Mouse (Mus musculus) ovary, adult 18-20 months (tissue): ENCODE results near the gene Kif28.
A peak's percentile ranks its signal among the peaks of the same experiment; 100 is the strongest.
"Not testable (repeated sequence)": the region's sequence is repeated elsewhere in the genome, so short reads cannot be mapped to it uniquely, and the experiment has no call there.

Source experiments
- DNase-seq: peaks from one replicate; pipeline ENCODE4 v3.0.0; 2022; ENCODE audit warnings: low spot score, mixed read lengths

Gene Kif28

GRCm38 (mm10) chr1:179704150-179704549 lies 40.9 kb downstream of the Kif28 start:
- DNase-seq: no peak

- no peak for DNase-seq
Observed at GRCm38 (mm10) chr1:179689479-179689878, 55.6 kb downstream of the Kif28 start.

DNA sequence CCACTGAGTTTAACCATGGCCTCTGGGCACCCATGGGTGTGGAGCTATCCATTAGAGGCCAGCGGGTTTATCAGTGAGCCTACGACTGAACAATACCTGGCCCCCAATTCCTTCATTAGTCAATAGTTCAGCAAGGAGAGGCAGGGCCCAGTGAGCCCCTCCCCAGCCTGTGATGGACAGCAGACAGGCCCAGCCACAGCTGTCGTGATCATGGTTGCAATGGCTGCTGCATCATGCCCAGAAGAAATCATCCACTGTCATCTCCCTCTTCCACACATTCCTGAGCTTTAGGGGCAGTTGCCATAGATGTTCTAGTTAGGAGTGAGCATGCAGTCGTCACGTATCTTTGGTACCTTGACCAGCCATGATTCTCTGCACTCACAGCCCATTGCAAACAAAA lies 56.2 kb downstream of the Kif28 start:
- DNase-seq: no peak

DNA sequence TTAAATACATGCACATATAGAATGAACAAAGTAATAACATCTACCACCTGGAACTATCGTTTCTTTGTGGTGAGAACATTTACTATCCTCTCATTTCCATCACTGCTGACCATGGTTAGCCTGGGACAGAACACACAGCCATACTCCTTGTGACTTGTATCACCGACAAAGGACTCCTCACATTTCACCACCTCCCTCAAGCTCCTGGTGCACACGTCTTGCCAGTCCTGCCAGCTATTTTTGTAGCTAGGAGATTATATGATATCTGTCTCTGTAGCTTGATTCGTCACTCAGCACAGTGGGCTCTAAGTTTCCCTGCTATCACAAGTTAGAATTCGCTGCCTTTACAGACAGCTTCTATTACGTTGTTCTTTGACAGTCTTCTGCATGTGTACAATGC lies 56.7 kb downstream of the Kif28 start:
- DNase-seq: no peak

- DNase-seq: no peak
Observed at GRCm38 (mm10) chr1:179687966-179688365, 57.1 kb downstream of the Kif28 start.

GRCm38 (mm10) chr1:179687305-179687704 lies 57.8 kb downstream of the Kif28 start:
- DNase-seq: no peak

DNA sequence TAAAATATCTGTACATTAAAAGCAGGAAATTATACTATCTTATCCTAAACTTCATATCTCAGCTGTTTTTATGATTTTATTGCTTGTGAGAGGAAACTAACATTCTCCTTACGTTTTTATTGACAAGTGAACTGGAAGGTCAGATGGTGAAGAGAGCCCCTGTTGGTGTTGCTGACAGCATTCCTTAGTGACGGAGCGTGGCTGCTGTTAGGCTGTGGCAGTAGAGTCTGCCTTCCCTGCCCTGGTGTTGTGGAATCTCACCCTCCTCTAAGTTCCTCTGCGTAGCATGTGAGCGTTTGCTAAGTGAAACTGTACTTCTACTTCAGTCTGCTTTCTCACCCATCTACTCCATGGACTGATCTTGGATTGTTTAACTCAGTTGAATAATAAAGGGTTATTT lies 58.3 kb downstream of the Kif28 start:
- DNase-seq: no peak

DNA sequence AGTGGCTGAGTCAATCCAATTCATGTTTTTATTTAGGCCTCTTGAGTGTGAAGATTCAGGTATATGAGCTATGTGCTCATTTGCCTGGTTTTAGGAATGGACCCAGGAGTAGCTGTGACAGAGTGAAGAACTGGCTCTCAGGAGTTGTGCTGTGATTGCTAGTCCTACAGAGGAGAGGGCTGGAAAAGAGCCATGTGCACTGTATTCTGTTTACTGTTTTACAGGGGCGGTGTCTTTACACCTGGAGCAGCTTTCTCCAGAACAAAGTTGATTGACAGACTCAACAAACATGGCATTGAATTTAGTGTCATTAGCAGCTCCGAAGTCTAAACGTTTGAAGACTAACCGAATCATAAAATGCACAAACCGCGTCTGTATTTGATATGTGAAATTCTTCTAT lies 58.7 kb downstream of the Kif28 start:
- DNase-seq: no peak

DNA sequence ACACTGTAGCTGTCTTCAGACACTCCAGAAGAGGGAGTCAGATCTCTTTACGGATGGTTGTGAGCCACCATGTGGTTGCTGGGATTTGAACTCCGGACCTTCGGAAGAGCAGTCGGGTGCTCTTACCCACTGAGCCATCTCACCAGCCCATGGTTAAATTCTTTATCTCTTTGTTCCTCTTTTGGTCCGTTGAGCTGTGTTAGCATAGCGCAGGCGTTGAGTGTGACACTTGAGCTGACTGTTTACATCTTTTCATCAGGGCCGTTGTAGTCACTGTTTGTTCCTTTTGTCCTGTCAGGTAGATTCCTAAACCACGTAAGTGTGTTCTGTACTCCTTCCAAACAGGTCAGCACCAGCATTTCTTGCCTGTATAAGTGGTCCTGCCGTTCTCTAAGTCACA lies 62.3 kb downstream of the Kif28 start:
- not testable (repeated sequence) for DNase-seq

GRCm38 (mm10) chr1:179679326-179679725 lies 65.7 kb downstream of the Kif28 start:
- no peak for DNase-seq

- no peak for DNase-seq
Observed at GRCm38 (mm10) chr1:179677031-179677430, 68.0 kb downstream of the Kif28 start.

GRCm38 (mm10) chr1:179674355-179674754 lies 70.7 kb downstream of the Kif28 start:
- DNase-seq: no peak

DNA sequence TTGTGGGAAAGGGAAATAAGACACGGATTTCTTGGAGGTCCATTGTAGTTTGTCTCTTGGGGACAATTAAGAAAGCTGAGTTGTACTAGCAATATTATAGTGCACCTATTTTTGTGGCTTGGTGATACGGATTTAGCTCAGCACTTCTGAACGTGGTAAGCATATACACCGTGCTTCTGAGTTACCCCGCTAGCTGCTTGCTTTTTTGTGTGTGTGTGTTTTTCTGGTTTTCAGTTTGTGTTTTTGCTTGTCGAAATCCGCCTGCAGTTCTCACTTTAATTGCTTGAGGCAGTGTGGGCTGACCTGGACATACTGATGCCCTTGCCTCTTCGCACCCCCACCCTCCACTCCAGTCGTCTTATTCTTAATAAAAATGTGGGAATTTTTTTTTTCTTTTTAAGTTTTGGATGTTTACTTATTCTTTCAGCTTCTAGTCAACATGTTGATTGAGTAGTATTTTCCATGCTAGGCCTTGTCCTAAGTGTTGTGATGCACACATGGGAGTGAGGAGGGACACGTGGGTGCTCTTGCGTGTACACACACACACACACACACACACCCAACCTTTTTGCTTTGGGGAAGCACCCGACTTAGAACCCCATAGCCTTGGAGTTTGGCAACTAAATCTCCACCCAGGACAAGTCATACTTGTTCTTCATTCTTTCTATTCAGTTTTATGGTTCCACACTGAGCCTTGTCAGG lies 76.1 kb downstream of the Kif28 start:
- DNase-seq: no peak

DNA sequence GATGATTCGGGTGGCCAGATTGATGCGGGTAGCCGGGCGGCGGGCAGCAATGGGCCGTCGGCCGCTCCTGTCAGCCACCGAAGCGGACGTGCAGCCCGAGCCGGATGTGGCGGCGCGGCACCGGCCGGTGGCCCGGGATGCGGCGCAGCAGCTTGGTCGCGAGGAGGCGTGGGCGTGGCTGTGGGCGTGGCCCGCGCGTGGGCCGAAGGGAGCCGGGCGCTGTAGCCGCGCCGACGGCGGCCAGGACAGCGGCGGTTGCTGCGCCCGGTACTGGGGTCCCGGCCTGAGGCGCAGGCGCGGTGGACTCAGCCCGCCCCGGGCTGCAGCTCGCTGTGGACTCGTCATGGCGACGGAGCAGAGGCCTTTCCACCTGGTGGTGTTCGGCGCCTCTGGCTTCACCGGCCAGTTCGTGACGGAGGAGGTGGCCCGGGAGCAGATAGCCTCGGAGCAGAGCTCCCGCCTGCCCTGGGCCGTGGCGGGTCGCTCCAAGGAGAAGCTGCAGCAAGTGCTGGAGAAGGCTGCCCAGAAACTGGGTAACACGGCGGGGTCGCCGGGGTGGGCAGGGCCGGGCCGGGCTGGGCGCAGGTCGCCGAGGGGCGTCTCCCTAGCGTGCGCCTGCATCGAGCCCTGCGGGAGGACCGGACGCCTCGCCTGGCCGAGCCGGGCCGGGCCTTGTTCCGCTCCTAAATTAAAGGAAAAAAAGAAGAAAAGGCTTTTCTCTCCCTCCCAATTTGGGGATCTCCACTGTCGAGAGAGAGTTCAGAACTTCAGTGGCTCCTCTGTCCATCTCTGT lies 76.9 kb downstream of the Kif28 start, which contains the start of gene Sccpdh:
Sccpdh (plus strand) TSS at position 198 of the 793 bp plus-strand sequence.
- peak; percentile 85 for DNase-seq

DNA sequence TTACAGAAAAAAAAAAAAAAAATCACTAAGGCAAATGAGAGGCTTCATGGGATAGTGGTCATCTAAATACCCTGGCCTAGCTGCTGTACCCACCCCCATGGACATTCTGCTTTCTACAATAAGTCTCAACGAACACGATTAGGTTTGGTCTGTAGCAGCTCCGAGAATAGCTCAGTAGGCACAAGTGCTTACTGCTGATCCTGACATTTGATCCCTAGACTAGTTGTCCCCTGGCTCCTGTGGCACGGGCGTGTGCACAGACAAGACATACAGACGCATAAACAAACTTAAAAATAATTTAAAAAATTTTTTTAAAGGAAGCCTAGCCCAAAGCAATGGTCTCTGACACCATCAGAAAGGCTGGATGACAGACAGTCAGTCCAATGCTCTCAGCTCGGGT lies 77.6 kb downstream of the Kif28 start:
- DNase-seq: no peak

DNA sequence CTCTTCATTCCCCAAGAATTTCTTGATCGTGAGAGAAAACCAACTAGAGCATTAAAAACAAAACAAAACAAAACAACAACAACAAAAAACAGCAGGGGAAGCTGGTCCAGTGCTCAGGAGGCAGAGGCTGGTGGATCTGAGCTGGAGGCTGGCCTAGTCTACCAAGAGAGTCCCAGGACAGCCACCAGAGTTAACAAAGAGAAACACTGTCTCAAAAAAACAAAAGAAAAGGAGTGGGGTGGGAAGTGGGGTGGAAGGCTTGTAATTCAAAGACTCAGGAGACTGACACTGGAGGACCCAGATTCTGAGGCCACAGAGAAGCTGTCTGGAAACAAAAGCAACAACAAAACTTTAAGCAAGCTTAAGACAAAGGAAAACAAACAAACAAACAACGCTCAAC lies 78.1 kb downstream of the Kif28 start:
- no peak for DNase-seq

DNA sequence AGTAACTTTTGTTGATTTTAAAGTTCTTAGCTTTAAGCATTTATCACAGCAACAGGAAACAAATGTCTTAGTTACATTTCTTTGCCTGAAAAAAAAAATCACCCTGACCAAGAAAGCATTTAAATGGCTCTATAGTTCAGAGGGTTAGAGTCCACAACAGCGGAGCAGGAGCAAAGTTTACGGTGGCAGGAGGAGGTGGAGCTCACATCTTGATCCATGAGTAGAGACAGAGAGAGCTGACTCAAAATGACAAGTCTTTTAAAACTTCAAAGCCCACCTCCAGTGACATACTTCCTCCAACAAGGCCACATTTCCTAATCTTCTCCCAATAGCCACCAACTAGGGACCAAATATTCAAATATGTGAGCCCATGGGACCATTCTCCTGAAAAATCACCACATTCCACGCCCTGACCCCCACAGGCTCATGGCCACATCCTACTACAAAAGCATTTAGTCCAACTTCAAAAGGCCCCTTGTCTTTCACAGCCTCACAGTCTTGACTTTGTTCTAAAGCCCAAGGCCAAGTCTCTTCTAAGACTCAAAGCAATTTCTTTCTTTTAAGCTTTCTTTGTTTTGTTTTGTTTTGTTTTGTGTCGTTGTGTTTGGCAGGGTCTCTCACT lies 80.7 kb downstream of the Kif28 start:
- no peak for DNase-seq

- no peak for DNase-seq
Observed at GRCm38 (mm10) chr1:179663065-179663464, 82.0 kb downstream of the Kif28 start.

- no peak for DNase-seq
Observed at GRCm38 (mm10) chr1:179651224-179651623, 93.8 kb downstream of the Kif28 start.

DNA sequence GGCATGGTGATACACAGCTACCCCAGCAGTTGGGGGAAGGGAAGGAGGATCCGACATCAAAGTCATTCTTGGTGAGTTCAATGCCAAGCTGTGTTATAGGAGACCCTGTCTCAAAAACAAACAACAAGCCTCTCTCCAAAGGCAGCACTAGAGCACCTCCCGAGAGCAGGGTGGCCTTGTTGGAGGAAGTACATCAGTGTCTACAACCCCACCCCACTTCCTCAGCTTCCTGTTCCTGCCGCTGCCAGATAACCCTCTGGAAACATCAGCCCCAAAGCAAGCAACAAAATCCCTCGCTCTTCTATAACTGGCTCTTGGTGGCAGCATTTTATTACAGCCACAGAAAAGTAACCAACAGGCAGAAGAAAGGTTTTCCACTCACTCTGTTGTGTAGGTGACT lies 94.8 kb downstream of the Kif28 start:
- DNase-seq: no peak

DNA sequence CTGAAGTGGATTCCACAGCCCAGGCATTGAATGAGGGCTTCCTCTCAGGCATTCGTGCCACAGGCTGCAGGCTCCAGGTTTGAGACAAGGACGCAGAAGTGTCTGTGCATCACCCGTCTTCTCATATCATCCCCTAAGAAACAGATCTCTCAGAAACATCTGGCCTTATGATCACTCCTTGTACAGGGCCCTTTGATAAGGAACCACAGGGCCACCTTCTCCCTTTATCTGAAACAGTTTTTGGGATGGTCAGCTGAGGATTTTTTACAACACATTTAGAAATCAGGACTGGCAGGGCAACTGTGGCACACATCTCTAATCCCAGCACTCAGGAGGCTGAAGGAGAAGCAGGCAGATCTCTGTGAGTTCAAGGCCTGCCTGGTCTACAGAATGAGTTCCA lies 95.7 kb downstream of the Kif28 start:
- no peak for DNase-seq

DNA sequence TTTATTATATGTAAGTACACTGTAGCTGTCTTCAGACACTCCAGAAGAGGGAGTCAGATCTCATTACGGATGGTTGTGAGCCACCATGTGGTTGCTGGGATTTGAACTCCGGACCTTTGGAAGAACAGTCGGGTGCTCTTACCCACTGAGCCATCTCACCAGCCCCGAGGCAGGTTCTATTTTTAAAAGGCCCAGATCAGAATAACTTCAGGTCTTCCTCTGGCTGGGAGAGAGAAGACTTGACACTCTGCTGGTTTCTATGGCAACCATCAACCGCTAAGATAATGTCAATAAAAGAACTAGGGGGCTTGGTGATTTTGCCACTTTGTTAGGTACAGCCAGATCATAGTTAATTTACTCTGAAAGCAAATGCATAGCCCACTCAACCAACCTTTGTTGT lies 96.4 kb downstream of the Kif28 start:
- DNase-seq: not testable (repeated sequence)

DNA sequence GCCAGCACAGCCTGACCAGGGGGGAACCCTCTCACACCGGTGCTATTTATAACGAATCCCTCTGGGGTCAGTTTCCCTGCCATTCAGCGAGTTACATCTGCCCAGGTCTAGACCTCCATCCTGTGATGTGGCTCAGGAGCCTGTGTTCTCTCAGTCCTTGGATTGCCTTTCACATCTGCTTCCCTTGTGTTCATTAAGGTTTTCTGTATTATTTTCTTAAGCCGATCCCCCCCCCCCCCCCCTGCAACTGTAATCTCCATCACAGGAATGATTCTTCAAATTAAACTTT lies 99.1 kb downstream of the Kif28 start:
- no peak for DNase-seq
